13 mouse cellular contexts compared by ENCODE assay signal in genomic region chr4:45713837-45714508, GRCm38 (mm10).
DNase-seq lines count a peak whose midpoint lies in the region; ATAC-seq and TF ChIP-seq lines count a peak whose summit lies in the region.
"Had no signal": no experiment of that assay in that cellular context is flagged by ENCODE, and none has a peak within 500 bp of the region (broad histone marks: within the 10 kb centered on the region; RNA-seq: fewer than 3 reads in every experiment).

No protein-coding gene starts in this region.

- DNase-seq in MN1 (ENCODE audit: low spot score): peak; percentile 42
- DNase-seq in brain, embryonic 18.5 days (ENCODE audit: low read depth, low spot score): peak; percentile 55
- DNase-seq in hindbrain, embryonic 11.5 days (ENCODE audit: low spot score): peak; percentile 9
- peak; percentile 86 for DNase-seq in midbrain, embryonic 14.5 days
- no peak for DNase-seq in liver, embryonic 11.5 days (ENCODE audit: low spot score)
- no peak for DNase-seq in liver, postnatal 0 days
- DNase-seq: cerebellum, adult 9-11 months; lung, postnatal 4 days; thymus, adult 2 months had no signal

- no peak overlapping the region for H3K9ac ChIP-seq in hindbrain, embryonic 11.5 days (ENCODE audit: low read depth, low read length)
- no peak overlapping the region for H3K9ac ChIP-seq in midbrain, embryonic 14.5 days (replicated peaks; ENCODE audit: low read length)
- H3K9ac ChIP-seq in liver, embryonic 11.5 days (ENCODE audit: low read depth, low read length): no peak overlapping the region
- H3K9ac ChIP-seq in kidney, embryonic 16.5 days (replicated peaks; ENCODE audit: low read length): no peak overlapping the region
- H3K9ac ChIP-seq in liver, postnatal 0 days (replicated peaks): no peak overlapping the region
- H3K9ac ChIP-seq: embryonic facial prominence, embryonic 12.5 days; heart, embryonic 12.5 days; limb, embryonic 15.5 days had no signal

- H3K4me2 ChIP-seq in hindbrain, embryonic 11.5 days (replicated peaks; ENCODE audit: low read depth, low read length): no peak overlapping the region
- no peak overlapping the region for H3K4me2 ChIP-seq in midbrain, embryonic 14.5 days (ENCODE audit: low read length)
- H3K4me2 ChIP-seq in liver, embryonic 11.5 days: no peak overlapping the region
- no peak overlapping the region for H3K4me2 ChIP-seq in kidney, embryonic 16.5 days (replicated peaks; ENCODE audit: low read depth, low read length)
- no peak overlapping the region for H3K4me2 ChIP-seq in liver, postnatal 0 days (ENCODE audit: low read depth, low read length)
- H3K4me2 ChIP-seq: embryonic facial prominence, embryonic 12.5 days; heart, embryonic 12.5 days; limb, embryonic 15.5 days had no signal

- peak; percentile 59; the same call in 1 of the 2 replicates for ATAC-seq in hindbrain, embryonic 11.5 days (ENCODE audit: low FRiP score)
- ATAC-seq in midbrain, embryonic 14.5 days (ENCODE audit: low FRiP score, low TSS enrichment): peak; percentile 91
- ATAC-seq in liver, embryonic 11.5 days (replicated peaks; ENCODE audit: low FRiP score): no peak
- ATAC-seq in kidney, embryonic 16.5 days (ENCODE audit: low FRiP score, low TSS enrichment): no peak
- ATAC-seq in liver, postnatal 0 days: no peak

- H3K4me1 ChIP-seq in hindbrain, embryonic 11.5 days (replicated peaks; ENCODE audit: control insufficient read depth, insufficient read depth, low read length): peaks cover 4% of the 10 kb centered on the region; the same call in 1 of the 2 replicates
- peaks cover 11% of the 10 kb centered on the region for H3K4me1 ChIP-seq in midbrain, embryonic 14.5 days (ENCODE audit: control insufficient read depth, insufficient read depth, low read length)
- H3K4me1 ChIP-seq in liver, embryonic 11.5 days (replicated peaks; ENCODE audit: control insufficient read depth, insufficient read depth, low read length): no peaks in the 10 kb centered on the region
- H3K4me1 ChIP-seq in kidney, embryonic 16.5 days (ENCODE audit: insufficient read depth, low read length): peaks cover 7% of the 10 kb centered on the region
- no peaks in the 10 kb centered on the region for H3K4me1 ChIP-seq in liver, postnatal 0 days (ENCODE audit: insufficient read depth)
- H3K4me1 ChIP-seq: heart, embryonic 12.5 days had no signal

- no peak for TF ChIP-seq EP300 in liver, postnatal 0 days (IDR thresholded peaks at IDR 0.05; ENCODE audit: low read depth)

- H3K4me3 ChIP-seq in hindbrain, embryonic 11.5 days (ENCODE audit: low read depth, low read length): no peak overlapping the region
- no peak overlapping the region for H3K4me3 ChIP-seq in midbrain, embryonic 14.5 days (replicated peaks; ENCODE audit: low read depth, low read length)
- no peak overlapping the region for H3K4me3 ChIP-seq in liver, embryonic 11.5 days (ENCODE audit: low read depth, low read length)
- no peak overlapping the region for H3K4me3 ChIP-seq in kidney, embryonic 16.5 days (ENCODE audit: low read length)
- no peak overlapping the region for H3K4me3 ChIP-seq in liver, postnatal 0 days (ENCODE audit: low read depth, low read length)
- H3K4me3 ChIP-seq: embryonic facial prominence, embryonic 12.5 days; heart, embryonic 12.5 days; limb, embryonic 15.5 days had no signal

- H3K27ac ChIP-seq in hindbrain, embryonic 11.5 days (ENCODE audit: low read depth, low read length): no peak overlapping the region
- H3K27ac ChIP-seq in midbrain, embryonic 14.5 days (replicated peaks; ENCODE audit: low read depth, low read length): no peak overlapping the region
- no peak overlapping the region for H3K27ac ChIP-seq in liver, embryonic 11.5 days (ENCODE audit: low read depth, low read length)
- H3K27ac ChIP-seq in kidney, embryonic 16.5 days (ENCODE audit: low read length): no peak overlapping the region
- H3K27ac ChIP-seq in liver, postnatal 0 days (ENCODE audit: low read depth): no peak overlapping the region
- H3K27ac ChIP-seq: embryonic facial prominence, embryonic 12.5 days; limb, embryonic 15.5 days had no signal

- H3K9me3 ChIP-seq in hindbrain, embryonic 11.5 days (ENCODE audit: control insufficient read depth, low read length): no peaks in the 10 kb centered on the region
- no peaks in the 10 kb centered on the region for H3K9me3 ChIP-seq in midbrain, embryonic 14.5 days (ENCODE audit: control insufficient read depth, low read length)
- no peaks in the 10 kb centered on the region for H3K9me3 ChIP-seq in liver, embryonic 11.5 days (ENCODE audit: control insufficient read depth, low read length)
- no peaks in the 10 kb centered on the region for H3K9me3 ChIP-seq in kidney, embryonic 16.5 days (ENCODE audit: low read length)
- H3K9me3 ChIP-seq in liver, postnatal 0 days (ENCODE audit: low read length): no peaks in the 10 kb centered on the region
- H3K9me3 ChIP-seq: embryonic facial prominence, embryonic 12.5 days; heart, embryonic 12.5 days; limb, embryonic 15.5 days had no signal

- H3K27me3 ChIP-seq in hindbrain, embryonic 11.5 days (ENCODE audit: control insufficient read depth, insufficient read depth, low read length): no peaks in the 10 kb centered on the region
- H3K27me3 ChIP-seq in midbrain, embryonic 14.5 days (ENCODE audit: control insufficient read depth, insufficient read depth, low read length): no peaks in the 10 kb centered on the region
- H3K27me3 ChIP-seq in liver, embryonic 11.5 days (replicated peaks; ENCODE audit: control insufficient read depth, insufficient read depth, low read length): no peaks in the 10 kb centered on the region
- no peaks in the 10 kb centered on the region for H3K27me3 ChIP-seq in kidney, embryonic 16.5 days (ENCODE audit: insufficient read depth, low read length)
- no peaks in the 10 kb centered on the region for H3K27me3 ChIP-seq in liver, postnatal 0 days (ENCODE audit: insufficient read depth, low read length)
- H3K27me3 ChIP-seq: embryonic facial prominence, embryonic 12.5 days; heart, embryonic 12.5 days; limb, embryonic 15.5 days had no signal

- no peaks in the 10 kb centered on the region for H3K36me3 ChIP-seq in hindbrain, embryonic 11.5 days (ENCODE audit: control insufficient read depth, insufficient read depth, low read length)
- H3K36me3 ChIP-seq in midbrain, embryonic 14.5 days (ENCODE audit: control insufficient read depth, insufficient read depth, low read length): no peaks in the 10 kb centered on the region
- no peaks in the 10 kb centered on the region for H3K36me3 ChIP-seq in liver, embryonic 11.5 days (ENCODE audit: control insufficient read depth, insufficient read depth, low read length)
- no peaks in the 10 kb centered on the region for H3K36me3 ChIP-seq in kidney, embryonic 16.5 days (ENCODE audit: insufficient read depth, low read length)
- H3K36me3 ChIP-seq in liver, postnatal 0 days (replicated peaks; ENCODE audit: insufficient read depth, low read length): no peaks in the 10 kb centered on the region
- H3K36me3 ChIP-seq: embryonic facial prominence, embryonic 12.5 days; heart, embryonic 12.5 days; limb, embryonic 15.5 days had no signal

- WGBS in hindbrain, embryonic 11.5 days: 18% methylated on average over 10 of the region's 10 CpGs
- 8% methylated on average over 10 of the region's 10 CpGs for WGBS in midbrain, embryonic 14.5 days
- WGBS in liver, embryonic 11.5 days: 21% methylated on average over 10 of the region's 10 CpGs
- 14% methylated on average over 10 of the region's 10 CpGs for WGBS in kidney, embryonic 16.5 days
- 40% methylated on average over 10 of the region's 10 CpGs for WGBS in liver, postnatal 0 days (ENCODE audit: insufficient replicate concordance)

- TF ChIP-seq CTCF in liver, postnatal 0 days (IDR thresholded peaks at IDR 0.05; ENCODE audit: low read depth): no peak

Comparison
In these comparisons a context has a peak if more than half of its experiments do, and no peak if none do; other contexts are left out.
1. DNase-seq: peak in MN1 (single experiment), brain, embryonic 18.5 days (single experiment), hindbrain, embryonic 11.5 days (single experiment) and midbrain, embryonic 14.5 days (single experiment); none in liver, embryonic 11.5 days (single experiment) and liver, postnatal 0 days (single experiment).
2. ATAC-seq: peak in hindbrain, embryonic 11.5 days (single experiment) and midbrain, embryonic 14.5 days (single experiment); none in liver, embryonic 11.5 days (single experiment), kidney, embryonic 16.5 days (single experiment) and liver, postnatal 0 days (single experiment).